Mouse (Mus musculus) MEL (cell line): ENCODE results near the gene Zfp775. TPM values are rescaled to one million over a fixed set of nuclear protein-coding genes. Genes with fewer than 3 reads are reported as not detected.

Experiments
- DNase-seq: peaks from one replicate; pipeline ENCODE4 v3.0.0; 2011; ENCODE audit warnings: low read depth, low spot score
- H3K27ac ChIP-seq: 2 replicates; pipeline ENCODE4 v1.5.1; 2012; ENCODE audit warnings: low read depth, mild to moderate bottlenecking, control low read depth, low read length, moderate library complexity; ENCODE audit not compliant: control insufficient read depth
- H3K27me3 ChIP-seq, 2 experiments: fragments of 150-350 bp in 1 of 2; sonication (generic) in 1 of 2; 2 replicates each; pipeline ENCODE4 v1.6.1; 2012; ENCODE audit warnings: low read length in 2 of 2, mild to moderate bottlenecking in 2 of 2, improper control_type of control experiment in 1 of 2, moderate library complexity in 1 of 2; ENCODE audit not compliant: insufficient read depth in 2 of 2, control insufficient read depth in 1 of 2
- H3K36me3 ChIP-seq, 2 experiments: 2 replicates each; pipeline ENCODE4 v1.6.1; 2012 to 2014; ENCODE audit warnings: low read length in 2 of 2, improper control_type of control experiment in 1 of 2, inconsistent platforms in 1 of 2, mild to moderate bottlenecking in 1 of 2; ENCODE audit not compliant: insufficient read depth in 2 of 2, control insufficient read depth in 1 of 2
- H3K4me1 ChIP-seq, 2 experiments: fragments of 150-350 bp in 1 of 2; sonication (generic) in 1 of 2; 2 replicates each; pipeline ENCODE4 v1.6.1; 2012; ENCODE audit warnings: low read length in 2 of 2, improper control_type of control experiment in 1 of 2, mild to moderate bottlenecking in 1 of 2; ENCODE audit not compliant: insufficient read depth in 2 of 2, control insufficient read depth in 1 of 2
- H3K4me3 ChIP-seq, 2 experiments: fragments of 150-350 bp in 1 of 2; sonication (generic) in 1 of 2; 2 replicates each; pipeline ENCODE4 v1.5.1; 2012; ENCODE audit warnings: low read depth in 2 of 2, low read length in 2 of 2, mild to moderate bottlenecking in 2 of 2, moderate library complexity in 2 of 2, control low read depth in 1 of 2, improper control_type of control experiment in 1 of 2; ENCODE audit not compliant: control insufficient read depth in 1 of 2, insufficient read depth in 1 of 2
- H3K79me2 ChIP-seq: 2 replicates; pipeline ENCODE4 v1.6.1; 2012; ENCODE audit warnings: mild to moderate bottlenecking, low read length, moderate library complexity; ENCODE audit not compliant: control insufficient read depth, poor library complexity, insufficient read depth
- H3K9ac ChIP-seq: 2 replicates; pipeline ENCODE4 v1.6.1; 2012; ENCODE audit warnings: low read depth, mild to moderate bottlenecking, control low read depth, low read length, moderate library complexity; ENCODE audit not compliant: control insufficient read depth, poor library complexity, severe bottlenecking
- H3K9me3 ChIP-seq: fragments of 150-350 bp; sonication (generic); replicated peaks from 2 replicates; pipeline ENCODE4 v1.6.1; 2012; ENCODE audit warnings: mild to moderate bottlenecking, low read length, improper control_type of control experiment, moderate library complexity; ENCODE audit not compliant: insufficient read depth
- BHLHE40 ChIP-seq: IDR thresholded peaks from 2 replicates; pipeline ENCODE4 v1.6.1; 2012; ENCODE audit warnings: low read depth, mild to moderate bottlenecking, inconsistent platforms, low read length, improper control_type of control experiment, borderline replicate concordance
- CHD1 ChIP-seq: IDR thresholded peaks from 2 replicates; pipeline ENCODE4 v1.6.1; 2012; ENCODE audit warnings: low read depth, mild to moderate bottlenecking, inconsistent platforms, low read length, improper control_type of control experiment
- EP300 ChIP-seq, 2 experiments: IDR thresholded peaks; 2 replicates each; pipeline ENCODE4 v1.6.1; 2011; ENCODE audit warnings: improper control_type of control experiment in 2 of 2, low read length in 2 of 2, low read depth in 1 of 2, mild to moderate bottlenecking in 1 of 2
- ETS1 ChIP-seq: IDR thresholded peaks from 2 replicates; pipeline ENCODE4 v1.6.1; 2012; ENCODE audit warnings: low read depth, mild to moderate bottlenecking, inconsistent platforms, low read length, improper control_type of control experiment, moderate library complexity
- GATA1 ChIP-seq: IDR thresholded peaks from 2 replicates; pipeline ENCODE4 v1.6.1; 2011; ENCODE audit warnings: low read depth, low read length, improper control_type of control experiment
- MAFK ChIP-seq: IDR thresholded peaks from 2 replicates; pipeline ENCODE4 v1.6.1; 2011; ENCODE audit warnings: low read depth, mild to moderate bottlenecking, low read length, improper control_type of control experiment, borderline replicate concordance
- MYB ChIP-seq: IDR thresholded peaks from 2 replicates; pipeline ENCODE4 v1.6.1; 2011; ENCODE audit warnings: mild to moderate bottlenecking, low read depth, low read length, improper control_type of control experiment
- POLR2A ChIP-seq, 2 experiments: IDR thresholded peaks; 2 replicates each; pipeline ENCODE4 v1.6.1; 2011 to 2012; ENCODE audit warnings: low read length in 2 of 2, mild to moderate bottlenecking in 2 of 2, control low read depth in 1 of 2, improper control_type of control experiment in 1 of 2, low read depth in 1 of 2, moderate library complexity in 1 of 2; ENCODE audit not compliant: control insufficient read depth in 1 of 2, insufficient read depth in 1 of 2, poor library complexity in 1 of 2
- POLR2AphosphoS5 ChIP-seq: IDR thresholded peaks from 2 replicates; pipeline ENCODE4 v1.6.1; 2012; ENCODE audit warnings: low read depth, borderline replicate concordance, mild to moderate bottlenecking, inconsistent platforms, low read length, moderate library complexity, mixed read lengths
- RCOR1 ChIP-seq: IDR thresholded peaks from 2 replicates; pipeline ENCODE4 v1.6.1; 2012; ENCODE audit warnings: low read depth, mild to moderate bottlenecking, inconsistent platforms, low read length, improper control_type of control experiment
- SMC3 ChIP-seq: IDR thresholded peaks from 2 replicates; pipeline ENCODE4 v1.6.1; 2011; ENCODE audit warnings: low read depth, low read length, improper control_type of control experiment
- TAL1 ChIP-seq: IDR thresholded peaks from 2 replicates; pipeline ENCODE4 v1.6.1; 2012; ENCODE audit warnings: mild to moderate bottlenecking, inconsistent platforms, low read length, moderate library complexity, mixed read lengths
- TBP ChIP-seq: IDR thresholded peaks from 2 replicates; pipeline ENCODE4 v1.8.0; 2011; ENCODE audit warnings: low read depth, low read length, improper control_type of control experiment
- TCF12 ChIP-seq: IDR thresholded peaks from 2 replicates; pipeline ENCODE4 v1.6.1; 2014; ENCODE audit warnings: low read depth, mild to moderate bottlenecking, inconsistent platforms, low read length, improper control_type of control experiment, moderate library complexity
- UBTF ChIP-seq: IDR thresholded peaks from 2 replicates; pipeline ENCODE4 v1.6.1; 2012; ENCODE audit warnings: low read depth, mild to moderate bottlenecking, inconsistent platforms, low read length, improper control_type of control experiment, moderate library complexity, borderline replicate concordance; ENCODE audit not compliant: insufficient read depth
- USF1 ChIP-seq: IDR thresholded peaks from 2 replicates; pipeline ENCODE4 v1.6.1; 2014; ENCODE audit warnings: low read depth, mild to moderate bottlenecking, inconsistent platforms, low read length, improper control_type of control experiment, moderate library complexity
- USF2 ChIP-seq, 2 experiments: IDR thresholded peaks; 2 replicates each; pipeline ENCODE4 v1.6.1; 2011 to 2012; ENCODE audit warnings: improper control_type of control experiment in 2 of 2, low read length in 2 of 2, borderline replicate concordance in 1 of 2, inconsistent platforms in 1 of 2, low read depth in 1 of 2, mild to moderate bottlenecking in 1 of 2; ENCODE audit not compliant: insufficient read depth in 1 of 2
- polyA plus RNA-seq, 2 experiments: library from polyadenylated mRNA; stranded (reverse) in 1 of 2; unstranded in 1 of 2; fragments of >175 nt in 1 of 2; fragments of >200 nt in 1 of 2; gene quantifications; 2 replicates each; pipeline versions ENCODE4 v1.2.1 to v1.2.4; 2012; ENCODE audit warnings: low replicate concordance in 2 of 2, low read depth in 1 of 2; ENCODE audit not compliant: insufficient read length in 2 of 2, insufficient read depth in 1 of 2, missing spikeins in 1 of 2
- total RNA-seq: library from RNA; depleted of rRNA; stranded (reverse); fragments of 300-350 nt; gene quantifications from 2 replicates; pipeline ENCODE4 v1.2.3, GENCODE M21; 2012

Gene Zfp775
- total and polyA plus RNA-seq, 3 experiments, result not detected

DNA sequence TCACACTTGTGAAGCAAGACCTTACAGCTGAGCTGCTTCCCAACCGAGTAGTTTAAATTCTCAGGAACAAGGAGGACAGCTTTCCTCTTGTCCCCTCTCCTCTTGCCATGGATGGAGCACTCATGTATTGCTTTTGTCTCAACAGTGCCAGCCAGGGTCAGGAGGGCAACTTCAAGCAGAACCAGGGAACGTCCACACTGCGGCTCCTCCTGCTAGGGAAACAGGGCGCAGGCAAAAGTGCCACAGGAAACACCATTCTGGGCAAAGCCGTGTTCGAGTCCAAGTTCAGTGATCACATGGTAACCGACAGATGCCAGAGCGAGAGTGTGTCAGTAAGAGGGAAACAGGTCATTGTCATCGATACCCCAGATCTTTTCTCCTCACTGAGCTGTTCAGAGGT, 48.2 kb downstream of the Zfp775 start:
- DNase-seq, result no peak
- no peak overlapping the region for H3K9ac ChIP-seq
- H3K4me1 ChIP-seq, result no peaks in the 10 kb centered on the region
- no peak overlapping the region for H3K27ac ChIP-seq
- H3K27me3 ChIP-seq, result no peaks in the 10 kb centered on the region; a peak in 1 of 4 replicates
- no peaks in the 10 kb centered on the region for H3K9me3 ChIP-seq
- H3K79me2 ChIP-seq, result no peaks in the 10 kb centered on the region
- no peak overlapping the region for H3K4me3 ChIP-seq
- no peak for TF ChIP-seq USF2 (IDR thresholded peaks at IDR 0.05; ENCODE audit: borderline replicate concordance in 1 of 2, insufficient read depth in 1 of 2, low read depth in 1 of 2, low read length in 2 of 2)
- TF ChIP-seq MAFK, result no peak
- TF ChIP-seq CHD1, result no peak
- no peak for TF ChIP-seq USF1
- no peak for TF ChIP-seq POLR2AphosphoS5
- TF ChIP-seq ETS1, result no peak
- no peak for TF ChIP-seq EP300 (IDR thresholded peaks at IDR 0.05; ENCODE audit: low read depth in 1 of 2, low read length in 2 of 2)
- no peak for TF ChIP-seq TBP
- TF ChIP-seq BHLHE40, result no peak
- no peak for TF ChIP-seq RCOR1
- no peak for TF ChIP-seq SMC3
- TF ChIP-seq POLR2A (IDR thresholded peaks at IDR 0.05; ENCODE audit: control insufficient read depth in 1 of 2, insufficient read depth in 1 of 2, low read depth in 1 of 2, low read length in 2 of 2, poor library complexity in 1 of 2), result no peak
- no peak for TF ChIP-seq UBTF
- TF ChIP-seq MYB, result no peak
- TF ChIP-seq GATA1, result no peak
- TF ChIP-seq TAL1, result no peak
- no peaks in the 10 kb centered on the region for H3K36me3 ChIP-seq

DNA sequence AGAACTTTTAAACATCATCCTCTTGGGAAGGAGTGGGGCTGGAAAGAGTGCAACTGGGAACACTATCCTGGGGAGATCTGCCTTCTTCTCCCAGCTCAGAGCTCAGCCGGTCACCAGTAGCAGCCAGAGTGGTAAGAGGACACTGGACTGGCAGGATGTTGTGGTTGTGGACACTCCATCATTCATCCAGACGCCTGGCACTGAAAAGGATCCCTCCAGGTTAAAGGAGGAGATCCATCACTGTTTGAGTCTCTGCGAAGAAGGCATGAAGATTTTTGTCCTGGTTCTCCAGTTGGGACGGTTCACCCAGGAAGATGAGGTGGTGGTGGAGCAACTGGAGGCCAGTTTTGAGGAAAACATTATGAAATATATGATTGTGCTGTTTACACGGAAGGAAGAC, 56.9 kb downstream of the Zfp775 start:
- no peak for TF ChIP-seq MAFK
- TF ChIP-seq TCF12, result no peak
- no peak for TF ChIP-seq TAL1
- TF ChIP-seq, all 39 proteins: peak for 0
- no peak for DNase-seq
- Histone ChIP-seq H3K79me2 (no peaks in the 10 kb centered on the region), H3K9ac (no peak overlapping the region), H3K4me1 (no peaks in the 10 kb centered on the region), H3K4me3 (no peak overlapping the region), H3K27me3 (no peaks in the 10 kb centered on the region; a peak in 2 of 4 replicates), H3K27ac (no peak overlapping the region), H3K9me3 (no peaks in the 10 kb centered on the region), H3K36me3 (no peaks in the 10 kb centered on the region)
